Mouse (Mus musculus) stomach, postnatal 0 days (tissue): ENCODE data around the gene Bpifb2.

Experiments used
- CTCF ChIP-seq: IDR thresholded peaks from 2 replicates; pipeline ENCODE4 v1.5.1; 2016; ENCODE audit warnings: antibody characterized with exemption, low read depth, mild to moderate bottlenecking, moderate library complexity
- EP300 ChIP-seq: optimal IDR thresholded peaks from 2 replicates; pipeline ENCODE3; 2016; ENCODE audit warnings: antibody characterized with exemption

DNA sequence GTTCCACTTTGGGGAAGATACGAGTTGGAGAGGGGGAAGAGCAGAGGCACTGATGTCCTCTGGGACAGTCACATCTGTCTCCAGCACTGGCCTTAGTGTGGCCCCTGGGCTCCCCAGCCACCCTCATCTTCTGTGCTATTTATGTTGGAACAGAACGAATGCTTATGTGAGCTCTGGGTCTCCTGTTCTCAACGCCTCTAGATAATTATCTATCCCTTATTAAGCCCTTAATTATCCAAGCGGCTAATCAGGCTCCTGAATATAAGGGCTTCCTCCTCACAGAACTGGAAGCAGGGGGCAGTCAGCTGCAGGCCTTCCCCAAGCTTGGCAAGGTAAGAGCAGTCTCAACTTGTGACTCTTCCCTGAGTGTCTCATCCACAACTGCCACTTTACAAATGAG lies 25.2 kb downstream of the Bpifb2 start, which contains the start of gene Bpifb6:
- TF ChIP-seq CTCF, result no peak
- no peak for TF ChIP-seq EP300
